Mouse (Mus musculus) embryonic facial prominence, embryonic 14.5 days (tissue): ENCODE measurements around the gene Smad3. TPM values are rescaled to one million over a fixed set of nuclear protein-coding genes. Genes with fewer than 3 reads are reported as not detected.

Experiments used
- ATAC-seq: fragments of 200-750 bp; cut with Nextera tagmentation; 2 replicates; pipeline ENCODE4 v1.8.0; 2017; ENCODE audit warnings: low read depth, moderate number of reproducible peaks, moderate TSS enrichment
- DNase-seq: peaks from one replicate; pipeline ENCODE4 v3.0.0-alpha.2; 2015; ENCODE audit warnings: low spot score
- H3K27ac ChIP-seq: fragments of 300-500 bp; sonication (generic); replicated peaks from 2 replicates; pipeline ENCODE4 v1.5.1; 2014; ENCODE audit warnings: low read depth, mild to moderate bottlenecking, low read length, moderate library complexity
- H3K27me3 ChIP-seq: fragments of 300-500 bp; sonication (generic); replicated peaks from 2 replicates; pipeline ENCODE4 v1.6.1; 2014; ENCODE audit warnings: low read length; ENCODE audit not compliant: control insufficient read depth, insufficient read depth
- H3K36me3 ChIP-seq: fragments of 300-500 bp; sonication (generic); 2 replicates; pipeline ENCODE4 v1.6.1; 2014; ENCODE audit warnings: low read length, mixed read lengths; ENCODE audit not compliant: control insufficient read depth, insufficient read depth
- H3K4me1 ChIP-seq: fragments of 300-500 bp; sonication (generic); 2 replicates; pipeline ENCODE4 v1.6.1; 2014; ENCODE audit warnings: antibody characterized with exemption, low read length; ENCODE audit not compliant: control insufficient read depth, insufficient read depth
- H3K4me2 ChIP-seq: fragments of 300-500 bp; sonication (generic); 2 replicates; pipeline ENCODE4 v1.6.1; 2014; ENCODE audit warnings: low read depth, mild to moderate bottlenecking, low read length, moderate library complexity, mixed read lengths
- H3K4me3 ChIP-seq: fragments of 300-500 bp; sonication (generic); 2 replicates; pipeline ENCODE4 v1.5.1; 2014; ENCODE audit warnings: low read depth, mild to moderate bottlenecking, low read length
- H3K9ac ChIP-seq: fragments of 300-500 bp; sonication (generic); 2 replicates; pipeline ENCODE4 v1.6.1; 2014; ENCODE audit warnings: low read depth, mild to moderate bottlenecking, low read length, moderate library complexity, mixed read lengths
- H3K9me3 ChIP-seq: fragments of 300-500 bp; sonication (generic); 2 replicates; pipeline ENCODE4 v1.6.1; 2016; ENCODE audit warnings: low read length; ENCODE audit not compliant: control insufficient read depth
- WGBS: fragments of 180-500 bp; shearing (Covaris S2); extraction: QIAGEN DNeasy Blood & Tissue Kit; methylation state at CpG from one replicate; pipeline ENCODE4 v1.1.7; 2014; 5-methylcytosine and 5-hydroxymethylcytosine counted together
- polyA plus RNA-seq: library from polyadenylated mRNA; unstranded; fragments of >200 nt; fragmentation: Nextera tagmentation; extraction: Ambion mirVana; gene quantifications from 2 replicates; pipeline ENCODE4 v1.2.1, GENCODE M21; 2014

The Smad3 gene
- polyA plus RNA-seq, 1 experiment from 2014 or later: 17.0 TPM

GRCm38 (mm10) chr9:63632045-63632444 lies 125.7 kb downstream of the Smad3 start:
- no peak for ATAC-seq
- Histone ChIP-seq H3K9me3 (no peaks in the 10 kb centered on the region), H3K4me1 (0 out of 2 replicates have a peak, but pooled peaks cover 4% of the 10 kb centered on the region), H3K27ac (peak overlapping the region; percentile 45; the same call in 1 of the 2 replicates), H3K4me2 (no peak overlapping the region), H3K36me3 (peaks cover 8% of the 10 kb centered on the region; the same call in 1 of the 2 replicates), H3K9ac (no peak overlapping the region), H3K4me3 (no peak overlapping the region), H3K27me3 (no peaks in the 10 kb centered on the region)
- DNase-seq: no peak
- whole genome bisulfite sequencing: 90% methylated on average over 4 of the region's 4 CpGs

DNA sequence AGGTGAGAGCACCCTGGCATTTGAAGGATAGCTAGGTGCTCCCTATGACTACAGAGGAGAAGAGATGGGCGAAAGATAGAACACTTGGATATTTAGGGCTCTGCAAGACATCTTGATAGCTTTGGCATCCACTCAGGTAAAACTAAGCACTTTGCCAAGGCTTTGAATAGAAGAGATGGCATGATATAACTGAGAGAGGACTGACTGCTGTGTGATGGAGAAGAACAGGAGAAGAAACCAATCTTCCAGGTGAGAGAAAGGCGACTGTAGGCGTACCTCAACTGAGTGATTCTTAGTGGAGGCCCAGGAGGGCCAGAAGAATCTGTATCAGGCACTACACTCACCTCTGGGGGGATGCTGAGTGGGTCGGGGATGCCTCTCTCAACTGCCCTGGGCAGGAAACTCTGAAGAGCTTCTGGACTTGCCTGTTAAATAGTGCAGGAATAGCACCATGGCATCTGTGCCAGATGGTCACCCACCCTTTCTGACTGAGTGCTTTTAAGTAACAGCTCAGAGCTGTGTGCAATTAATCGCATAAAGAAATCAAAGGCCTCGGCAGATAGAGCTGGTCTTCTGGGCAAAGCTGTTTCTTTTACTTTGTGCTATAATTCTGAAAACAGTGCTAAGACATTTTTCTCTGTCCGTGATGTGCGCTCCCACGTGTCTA lies 132.6 kb downstream of the Smad3 start:
- Histone ChIP-seq H3K9ac (no peak overlapping the region), H3K4me3 (no peak overlapping the region), H3K27ac (no peak overlapping the region), H3K36me3 (peaks cover 26% of the 10 kb centered on the region; the same call in 1 of the 2 replicates), H3K4me2 (no peak overlapping the region), H3K4me1 (no peaks in the 10 kb centered on the region), H3K9me3 (no peaks in the 10 kb centered on the region), H3K27me3 (no peaks in the 10 kb centered on the region)
- 87% methylated on average over 9 of the region's 9 CpGs for WGBS
- DNase-seq (no peak), ATAC-seq (no peak)

DNA sequence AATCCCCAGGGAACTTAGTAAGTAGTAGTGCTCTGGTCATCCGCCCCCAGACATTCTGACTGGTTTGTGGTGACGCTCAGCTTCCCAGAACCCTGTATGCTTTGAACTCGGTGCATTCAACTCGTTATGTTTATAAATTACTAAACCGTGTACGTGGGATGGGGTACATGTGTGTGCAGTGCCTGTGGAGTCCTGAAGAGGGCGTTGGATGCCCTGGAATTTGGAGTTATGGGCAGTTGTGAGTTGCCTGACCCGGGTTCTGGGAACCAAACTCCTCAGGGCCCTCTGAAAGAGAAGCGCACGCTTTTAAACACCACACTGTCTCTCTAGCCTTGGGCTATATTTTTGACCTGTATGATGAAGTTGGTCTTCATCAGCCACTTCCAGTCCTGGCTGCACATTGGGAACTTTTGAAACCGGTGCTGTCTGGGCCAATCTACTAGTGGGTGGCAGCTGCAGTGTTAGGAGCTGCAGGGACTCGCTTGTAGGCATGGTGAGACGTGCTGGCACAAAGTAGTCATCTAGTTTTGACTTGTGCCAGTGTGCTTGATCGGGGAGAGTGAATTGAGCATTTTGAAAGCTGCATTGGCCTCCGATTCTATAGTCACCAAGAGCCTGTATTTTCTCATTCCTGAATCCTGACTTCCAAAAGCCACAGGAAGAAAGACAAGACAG lies 133.8 kb downstream of the Smad3 start:
- no peak for ATAC-seq
- H3K4me1 ChIP-seq: no peaks in the 10 kb centered on the region
- H3K4me2 ChIP-seq: no peak overlapping the region
- H3K9me3 ChIP-seq: no peaks in the 10 kb centered on the region
- no peak overlapping the region for H3K4me3 ChIP-seq
- H3K36me3 ChIP-seq: peaks cover 28% of the 10 kb centered on the region; the same call in 1 of the 2 replicates
- H3K9ac ChIP-seq: no peak overlapping the region
- H3K27ac ChIP-seq: no peak overlapping the region
- DNase-seq: no peak
- 79% methylated on average over 15 of the region's 15 CpGs for whole genome bisulfite sequencing
- H3K27me3 ChIP-seq: no peaks in the 10 kb centered on the region

DNA sequence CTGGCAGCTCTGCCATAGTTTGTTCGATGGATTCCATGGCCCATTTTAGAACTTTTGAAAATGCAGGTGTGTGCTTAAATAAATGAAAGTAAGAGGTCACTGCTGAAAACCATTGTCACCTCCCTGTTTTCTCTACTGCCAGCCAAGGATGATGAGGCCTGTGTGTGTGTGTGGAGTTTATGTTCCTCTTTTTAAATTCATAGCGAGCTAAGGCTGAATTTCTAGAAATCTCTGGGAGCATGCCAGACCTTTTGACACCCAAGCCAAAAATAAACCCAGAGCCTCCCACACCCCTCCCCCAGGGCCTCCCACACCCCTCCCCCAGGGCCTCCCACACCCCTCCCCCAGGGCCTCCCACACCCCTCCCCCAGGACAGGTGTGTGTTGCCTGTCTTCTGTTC lies 139.8 kb downstream of the Smad3 start:
- 81% methylated on average over 2 of the region's 2 CpGs for WGBS

GRCm38 (mm10) chr9:63614018-63614985 lies 143.5 kb downstream of the Smad3 start:
- Histone ChIP-seq H3K27me3 (no peaks in the 10 kb centered on the region), H3K27ac (no peak overlapping the region; the same call in 1 of the 2 replicates), H3K9me3 (no peaks in the 10 kb centered on the region), H3K4me3 (no peak overlapping the region), H3K36me3 (peaks cover 24% of the 10 kb centered on the region), H3K4me2 (no peak overlapping the region), H3K9ac (no peak overlapping the region), H3K4me1 (peaks cover 50% of the 10 kb centered on the region)
- WGBS: 52% methylated on average over 11 of the region's 11 CpGs
- DNase-seq (peak; percentile 41), ATAC-seq (no peak)

More for the DNA sequence above, 139.8 kb downstream of the Smad3 start:
- Histone ChIP-seq H3K4me2 (no peak overlapping the region), H3K27ac (no peak overlapping the region), H3K36me3 (peaks cover 38% of the 10 kb centered on the region), H3K9me3 (no peaks in the 10 kb centered on the region), H3K27me3 (no peaks in the 10 kb centered on the region), H3K4me1 (peaks cover 17% of the 10 kb centered on the region), H3K4me3 (no peak overlapping the region), H3K9ac (no peak overlapping the region)
- DNase-seq (no peak), ATAC-seq (no peak)

GRCm38 (mm10) chr9:63613569-63613968 lies 144.2 kb downstream of the Smad3 start:
- ATAC-seq: peak; percentile 37
- Histone ChIP-seq H3K9me3 (no peaks in the 10 kb centered on the region), H3K4me3 (no peak overlapping the region), H3K4me1 (peaks cover 57% of the 10 kb centered on the region), H3K9ac (no peak overlapping the region), H3K27ac (peak overlapping the region; percentile 69), H3K4me2 (peak overlapping the region; percentile 35), H3K36me3 (peaks cover 18% of the 10 kb centered on the region), H3K27me3 (no peaks in the 10 kb centered on the region)
- WGBS: 11% methylated on average over 1 of the region's 1 CpGs
- DNase-seq: peak; percentile 39

DNA sequence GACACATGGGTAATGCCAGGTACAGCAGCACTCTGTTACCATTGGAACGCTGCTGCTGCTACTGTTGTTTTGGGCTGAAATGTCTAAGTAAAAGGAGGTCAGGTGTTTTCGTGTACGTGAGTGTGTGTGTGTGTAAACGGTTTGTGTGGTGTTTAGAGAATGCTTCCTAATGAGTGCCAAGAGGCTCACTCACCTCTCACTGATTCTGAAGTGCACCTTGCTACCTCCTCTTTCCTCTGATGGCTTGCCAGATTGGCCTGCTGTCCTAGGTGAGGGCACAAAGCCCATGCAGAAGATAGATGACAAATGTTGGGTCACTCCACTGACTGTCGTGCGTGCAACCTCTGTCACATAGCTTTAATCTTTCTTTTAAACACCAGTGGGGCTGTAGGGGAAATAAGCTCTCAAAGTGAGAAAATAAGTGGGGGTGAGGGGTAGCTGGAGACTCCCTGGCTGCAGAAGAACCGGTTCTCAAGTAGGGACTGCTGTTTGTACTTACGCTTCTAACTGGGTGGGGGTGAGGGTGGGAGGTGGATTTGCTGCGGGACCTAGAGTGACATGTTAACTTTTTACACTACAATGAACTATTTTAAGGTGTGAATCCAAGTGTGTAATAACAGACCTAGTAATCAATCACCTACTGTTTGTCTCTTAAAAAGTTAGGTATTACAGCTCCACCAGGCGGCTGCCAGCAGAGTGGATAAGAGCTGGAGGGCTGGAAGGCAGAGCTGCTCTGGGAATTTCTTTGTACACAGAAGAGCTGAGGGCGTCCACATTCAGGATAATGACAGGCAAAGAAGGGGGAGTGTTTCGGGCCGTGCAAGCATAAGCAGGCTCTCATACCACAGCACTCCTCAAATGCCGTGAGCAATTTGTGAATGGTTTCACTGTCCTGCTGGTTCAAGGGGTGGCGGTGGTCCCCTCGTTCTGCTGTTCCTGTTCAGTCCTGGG lies 145.0 kb downstream of the Smad3 start:
- Histone ChIP-seq H3K4me2 (peak overlapping the region; percentile 35), H3K9ac (peak overlapping the region; percentile 43; the same call in 1 of the 2 replicates), H3K4me1 (peaks cover 57% of the 10 kb centered on the region), H3K36me3 (peaks cover 11% of the 10 kb centered on the region), H3K9me3 (no peaks in the 10 kb centered on the region), H3K27me3 (no peaks in the 10 kb centered on the region), H3K4me3 (no peak overlapping the region), H3K27ac (peak overlapping the region; percentile 69)
- peak; percentile 88 for DNase-seq
- WGBS: 39% methylated on average over 16 of the region's 16 CpGs
- peak; percentile 89 for ATAC-seq
